Mouse (Mus musculus) small intestine, adult 2 months (tissue): ENCODE results near the gene Lim2.

Source experiments
- CTCF ChIP-seq: fragments of 200-500 bp; IDR thresholded peaks from 2 replicates; pipeline ENCODE4 v1.5.1; 2012; ENCODE audit warnings: low read depth, mild to moderate bottlenecking, control low read depth, inconsistent platforms, low read length, moderate library complexity, mixed read lengths; ENCODE audit not compliant: insufficient replicate concordance, insufficient read length; ENCODE audit errors: extremely low read depth
- POLR2A ChIP-seq: fragments of 200-500 bp; IDR thresholded peaks from 2 replicates; pipeline ENCODE4 v1.6.1; 2012; ENCODE audit warnings: low read depth, mild to moderate bottlenecking, control low read depth, inconsistent platforms, low read length, moderate library complexity

DNA sequence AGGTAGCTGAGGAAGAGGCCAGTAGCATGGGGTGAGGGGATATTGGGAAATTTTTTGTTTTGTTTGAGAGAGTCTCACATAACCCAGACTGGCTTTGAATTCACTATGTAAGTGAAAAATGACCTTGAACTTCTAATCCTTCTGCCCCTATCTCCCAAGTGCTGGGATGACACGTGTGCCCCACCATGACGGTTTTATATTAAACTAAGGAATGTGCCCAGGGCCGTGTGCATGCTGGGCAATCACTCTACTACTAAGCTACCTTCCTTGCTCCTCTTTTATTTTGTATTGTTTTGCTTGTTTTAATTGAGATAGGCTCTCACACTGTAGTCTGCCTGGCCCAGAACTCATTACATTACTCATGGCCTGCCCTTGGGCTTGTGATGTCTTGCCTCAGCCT lies 13.6 kb downstream of the Lim2 start:
- TF ChIP-seq POLR2A (no peak), CTCF (no peak)
